Mouse (Mus musculus) hindbrain, embryonic 10.5 days (tissue): ENCODE measurements at regions not wholly inside any gene's neighbourhood (a gene's known extent, or its start where the extent isn't known, plus 50 kb on each side); places are given as distances from the start of the nearest gene placed in this dataset.

ENCODE experiments used
- DNase-seq: peaks from one replicate; pipeline ENCODE4 v3.0.0-alpha.2; 2017; ENCODE audit warnings: low spot score
- H3K27ac ChIP-seq: fragments of 300-500 bp; sonication (generic); 2 replicates; pipeline ENCODE4 v1.5.1; 2016; ENCODE audit warnings: mild to moderate bottlenecking, moderate library complexity
- H3K27me3 ChIP-seq: fragments of 300-500 bp; sonication (generic); 2 replicates; pipeline ENCODE4 v1.6.1; 2016; ENCODE audit warnings: mild to moderate bottlenecking; ENCODE audit not compliant: poor library complexity, insufficient read depth, severe bottlenecking
- H3K36me3 ChIP-seq: fragments of 300-500 bp; sonication (generic); 2 replicates; pipeline ENCODE4 v1.6.1; 2016; ENCODE audit warnings: mild to moderate bottlenecking, moderate library complexity
- H3K4me1 ChIP-seq: fragments of 300-500 bp; sonication (generic); replicated peaks from 2 replicates; pipeline ENCODE4 v1.6.1; 2016; ENCODE audit warnings: mild to moderate bottlenecking
- H3K4me3 ChIP-seq: fragments of 300-500 bp; sonication (generic); 2 replicates; pipeline ENCODE4 v1.5.1; 2016; ENCODE audit warnings: mild to moderate bottlenecking, moderate library complexity
- H3K9me3 ChIP-seq: fragments of 300-500 bp; sonication (generic); 2 replicates; pipeline ENCODE4 v1.6.1; 2016; ENCODE audit warnings: mild to moderate bottlenecking, moderate library complexity
- WGBS: fragments of 180-500 bp; shearing (Covaris S2); methylation state at CpG from one replicate; pipeline ENCODE4 v1.1.7; 2016; 5-methylcytosine and 5-hydroxymethylcytosine counted together

- Histone ChIP-seq H3K9me3 (no peaks in the 10 kb centered on the region), H3K4me3 (no peak overlapping the region), H3K36me3 (no peaks in the 10 kb centered on the region), H3K27ac (no peak overlapping the region), H3K4me1 (no peaks in the 10 kb centered on the region), H3K27me3 (no peaks in the 10 kb centered on the region)
- 87% methylated on average over 4 of the region's 4 CpGs for WGBS
- DNase-seq = no peak
Measured at GRCm38 (mm10) chr3:41491185-41491584, 64.3 kb upstream of the Jade1 start.

DNA sequence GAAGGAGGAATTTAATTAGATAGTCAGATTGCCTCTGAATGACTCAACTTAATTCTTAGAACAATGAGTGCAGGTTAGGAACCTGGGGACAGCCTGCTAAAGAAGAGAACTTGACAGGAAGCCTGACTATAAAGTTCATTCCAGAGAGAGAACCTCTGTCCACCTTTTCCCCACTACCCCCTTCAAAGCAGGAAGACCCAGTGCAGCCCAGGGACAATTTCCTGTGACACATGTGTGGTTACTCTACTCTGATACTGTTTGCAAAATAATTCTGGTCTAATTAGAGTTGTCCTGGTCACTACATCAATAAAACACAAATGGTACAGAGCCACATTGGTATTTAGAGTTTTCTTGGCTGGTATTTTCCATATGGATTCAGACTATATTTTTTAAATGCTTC, 65.5 kb upstream of the Jade1 start:
- Histone ChIP-seq H3K4me3 (no peak overlapping the region), H3K36me3 (no peaks in the 10 kb centered on the region), H3K27ac (no peak overlapping the region), H3K27me3 (no peaks in the 10 kb centered on the region), H3K9me3 (no peaks in the 10 kb centered on the region), H3K4me1 (no peaks in the 10 kb centered on the region)
- no peak for DNase-seq

DNA sequence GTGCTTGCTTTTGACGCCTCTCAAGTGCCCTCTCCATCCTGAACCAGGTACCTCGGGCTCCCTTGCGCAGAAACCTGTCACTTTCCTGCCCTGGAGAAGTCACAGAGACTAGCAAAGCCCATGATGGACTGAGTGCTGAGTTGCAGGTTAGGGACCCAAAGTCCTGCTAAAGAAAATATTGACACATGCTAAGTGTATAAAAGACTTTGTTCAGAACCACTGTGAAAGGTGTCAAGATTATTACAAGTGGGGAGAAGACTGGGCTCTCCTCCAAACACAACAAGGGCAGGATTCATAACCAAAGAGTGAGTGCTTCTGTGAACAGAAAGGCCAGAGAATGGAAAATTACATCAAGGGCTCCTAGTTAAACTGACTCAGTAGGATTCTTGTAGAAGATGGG, 66.0 kb upstream of the Jade1 start:
- DNase-seq = no peak
- no peaks in the 10 kb centered on the region for H3K36me3 ChIP-seq
- WGBS = 90% methylated on average over 3 of the region's 3 CpGs

DNA sequence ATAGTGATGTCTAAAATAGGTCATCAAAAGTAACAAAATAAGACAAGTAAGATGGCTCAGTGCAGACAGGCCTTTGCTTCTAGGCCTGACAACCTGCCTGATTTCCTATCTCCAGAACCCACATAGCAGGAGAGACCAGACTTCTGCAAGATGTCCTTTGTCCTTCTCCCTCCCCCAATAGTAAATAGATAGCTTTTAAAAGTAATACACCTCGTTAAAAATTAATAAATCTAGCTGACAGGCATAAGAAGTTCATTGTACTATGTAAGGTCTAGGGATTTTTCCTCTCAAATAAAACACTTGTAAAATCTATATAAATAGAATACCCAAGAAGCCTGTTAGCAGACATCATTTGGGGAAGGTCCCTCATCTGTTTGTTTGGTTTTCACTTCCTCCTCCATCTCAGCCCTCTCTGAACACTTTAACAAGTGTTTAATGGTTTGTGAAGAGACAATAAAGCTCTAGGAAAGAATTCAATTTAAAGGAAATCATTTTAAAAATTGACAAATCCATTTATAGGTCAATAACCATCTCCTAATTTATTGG, 67.2 kb upstream of the Jade1 start:
- no peaks in the 10 kb centered on the region for H3K36me3 ChIP-seq
- no peaks in the 10 kb centered on the region for H3K27me3 ChIP-seq
- 71% methylated on average over 1 of the region's 1 CpGs for whole genome bisulfite sequencing
- no peak overlapping the region for H3K27ac ChIP-seq
- no peak for DNase-seq
- H3K9me3 ChIP-seq = no peaks in the 10 kb centered on the region
- no peak overlapping the region for H3K4me3 ChIP-seq
- no peaks in the 10 kb centered on the region for H3K4me1 ChIP-seq

More for the DNA sequence above, 66.0 kb upstream of the Jade1 start:
- Histone ChIP-seq H3K27me3 (no peaks in the 10 kb centered on the region), H3K4me1 (no peaks in the 10 kb centered on the region), H3K9me3 (no peaks in the 10 kb centered on the region), H3K27ac (no peak overlapping the region), H3K4me3 (no peak overlapping the region)

- DNase-seq = no peak
- H3K27me3 ChIP-seq = no peaks in the 10 kb centered on the region
- 89% methylated on average over 9 of the region's 9 CpGs for WGBS
Measured at GRCm38 (mm10) chr3:41484920-41485319, 70.6 kb upstream of the Jade1 start.

DNA sequence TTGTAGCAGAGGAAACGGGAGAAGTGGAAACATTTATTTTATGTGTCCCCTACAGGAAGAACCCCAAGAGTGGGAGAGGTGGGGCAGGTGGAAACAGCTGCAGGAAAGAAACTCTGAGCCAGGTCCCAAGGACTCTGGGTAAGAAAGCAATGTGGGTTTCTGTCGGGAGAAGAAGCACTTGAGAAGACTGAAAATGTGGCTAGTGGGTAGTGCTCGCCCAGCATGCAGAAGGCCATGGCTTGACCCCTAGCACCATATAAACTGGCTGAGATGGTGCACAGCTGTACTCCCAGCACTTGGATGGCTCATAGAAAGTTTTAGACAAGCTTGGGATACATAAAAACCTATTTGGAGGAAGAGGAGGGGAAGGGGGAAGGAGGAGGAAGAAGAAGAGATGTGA, 71.9 kb upstream of the Jade1 start:
- DNase-seq = no peak
- Histone ChIP-seq H3K27me3 (no peaks in the 10 kb centered on the region), H3K9me3 (no peaks in the 10 kb centered on the region), H3K27ac (no peak overlapping the region), H3K36me3 (no peaks in the 10 kb centered on the region), H3K4me3 (no peak overlapping the region), H3K4me1 (no peaks in the 10 kb centered on the region)
- 79% methylated on average over 3 of the region's 3 CpGs for WGBS

More at GRCm38 (mm10) chr3:41484920-41485319, 70.6 kb upstream of the Jade1 start:
- Histone ChIP-seq H3K27ac (no peak overlapping the region), H3K4me3 (no peak overlapping the region), H3K4me1 (no peaks in the 10 kb centered on the region), H3K36me3 (no peaks in the 10 kb centered on the region), H3K9me3 (no peaks in the 10 kb centered on the region)

GRCm38 (mm10) chr3:41482881-41483494, 72.5 kb upstream of the Jade1 start:
- no peak overlapping the region for H3K27ac ChIP-seq
- no peak overlapping the region for H3K4me3 ChIP-seq
- no peaks in the 10 kb centered on the region for H3K9me3 ChIP-seq
- H3K4me1 ChIP-seq = no peaks in the 10 kb centered on the region
- WGBS = 82% methylated on average over 5 of the region's 5 CpGs
- no peaks in the 10 kb centered on the region for H3K27me3 ChIP-seq
- DNase-seq = no peak
- no peaks in the 10 kb centered on the region for H3K36me3 ChIP-seq

- 83% methylated on average over 3 of the region's 3 CpGs for WGBS
- H3K27ac ChIP-seq = no peak overlapping the region
- DNase-seq = no peak
Measured at GRCm38 (mm10) chr3:41480186-41480585, 75.3 kb upstream of the Jade1 start.

GRCm38 (mm10) chr3:41478971-41479370, 76.6 kb upstream of the Jade1 start:
- no peak overlapping the region for H3K4me3 ChIP-seq
- no peak for DNase-seq
- no peaks in the 10 kb centered on the region for H3K9me3 ChIP-seq
- H3K27me3 ChIP-seq = no peaks in the 10 kb centered on the region
- H3K36me3 ChIP-seq = no peaks in the 10 kb centered on the region
- 95% methylated on average over 2 of the region's 2 CpGs for WGBS
- no peaks in the 10 kb centered on the region for H3K4me1 ChIP-seq
- H3K27ac ChIP-seq = no peak overlapping the region

More at GRCm38 (mm10) chr3:41480186-41480585, 75.3 kb upstream of the Jade1 start:
- Histone ChIP-seq H3K9me3 (no peaks in the 10 kb centered on the region), H3K27me3 (no peaks in the 10 kb centered on the region), H3K36me3 (no peaks in the 10 kb centered on the region), H3K4me3 (no peak overlapping the region), H3K4me1 (no peaks in the 10 kb centered on the region)

DNA sequence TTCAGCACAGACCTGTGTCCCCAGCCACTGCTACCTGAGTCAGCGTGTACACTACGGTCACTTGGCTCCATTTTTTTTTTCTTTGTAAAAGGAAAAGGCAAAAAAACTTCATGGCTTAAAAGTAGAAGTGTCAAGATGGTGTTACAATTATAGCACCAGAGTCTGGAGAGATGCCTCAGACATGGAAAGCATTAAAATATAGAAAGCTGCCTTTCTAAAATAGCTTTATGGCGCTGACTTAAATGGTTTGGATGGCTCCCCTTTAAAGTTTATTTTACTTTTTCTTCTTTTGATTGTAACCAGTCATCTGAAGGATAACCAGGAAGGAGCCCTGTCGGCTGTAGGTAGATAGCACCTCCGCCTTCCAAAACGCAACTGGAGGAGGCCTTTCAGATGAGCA, 79.0 kb upstream of the Jade1 start:
- Histone ChIP-seq H3K4me3 (no peak overlapping the region), H3K27ac (no peak overlapping the region), H3K27me3 (no peaks in the 10 kb centered on the region), H3K4me1 (no peaks in the 10 kb centered on the region), H3K9me3 (no peaks in the 10 kb centered on the region), H3K36me3 (no peaks in the 10 kb centered on the region)
- 89% methylated on average over 6 of the region's 6 CpGs for WGBS
- DNase-seq = no peak

GRCm38 (mm10) chr3:41472586-41472985, 82.9 kb upstream of the Jade1 start:
- WGBS = 90% methylated on average over 3 of the region's 3 CpGs
- Histone ChIP-seq H3K36me3 (no peaks in the 10 kb centered on the region), H3K4me3 (no peak overlapping the region), H3K27ac (no peak overlapping the region), H3K27me3 (no peaks in the 10 kb centered on the region), H3K9me3 (no peaks in the 10 kb centered on the region), H3K4me1 (no peaks in the 10 kb centered on the region)
- DNase-seq = no peak

- Histone ChIP-seq H3K9me3 (no peaks in the 10 kb centered on the region), H3K36me3 (no peaks in the 10 kb centered on the region), H3K4me3 (no peak overlapping the region), H3K27ac (no peak overlapping the region), H3K27me3 (no peaks in the 10 kb centered on the region), H3K4me1 (no peaks in the 10 kb centered on the region)
- DNase-seq = no peak
- 86% methylated on average over 6 of the region's 6 CpGs for WGBS
Measured at GRCm38 (mm10) chr3:41469106-41469505, 86.4 kb upstream of the Jade1 start.

DNA sequence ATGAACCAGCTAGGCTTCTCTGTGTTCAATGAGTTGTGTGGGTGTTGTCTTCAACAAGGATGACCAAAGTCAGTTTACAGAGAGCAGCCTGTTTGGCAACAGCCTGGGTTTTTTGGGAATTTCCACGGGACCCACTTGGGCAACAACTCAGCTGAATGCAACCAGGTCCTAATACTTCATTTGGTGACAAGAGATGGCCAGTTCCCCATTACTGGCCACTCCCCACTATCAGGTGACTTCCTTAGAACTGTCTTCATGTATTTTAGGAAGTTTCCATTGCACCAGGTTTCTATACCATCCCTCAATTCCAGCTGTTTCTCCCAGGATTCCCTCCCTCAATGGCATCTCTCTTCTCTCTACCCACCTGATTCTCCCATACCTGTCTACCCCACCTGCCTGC, 87.7 kb upstream of the Jade1 start:
- DNase-seq = no peak
- H3K27ac ChIP-seq = no peak overlapping the region
- H3K4me1 ChIP-seq = no peaks in the 10 kb centered on the region
- H3K36me3 ChIP-seq = no peaks in the 10 kb centered on the region
- WGBS = 88% methylated on average over 1 of the region's 1 CpGs
- no peaks in the 10 kb centered on the region for H3K27me3 ChIP-seq
- no peaks in the 10 kb centered on the region for H3K9me3 ChIP-seq
- H3K4me3 ChIP-seq = no peak overlapping the region

- Histone ChIP-seq H3K4me3 (no peak overlapping the region), H3K9me3 (no peaks in the 10 kb centered on the region), H3K27ac (no peak overlapping the region), H3K4me1 (no peaks in the 10 kb centered on the region), H3K27me3 (no peaks in the 10 kb centered on the region), H3K36me3 (no peaks in the 10 kb centered on the region)
- WGBS = 77% methylated on average over 2 of the region's 2 CpGs
- no peak for DNase-seq
Measured at GRCm38 (mm10) chr3:41465893-41466292, 89.6 kb upstream of the Jade1 start.
